Mouse (Mus musculus): ENCODE data around the gene Cntn5.
"Not testable (repeated sequence)": the region's sequence is repeated elsewhere in the genome, so short reads cannot be mapped to it uniquely, and the experiment has no call there.

The Cntn5 gene

DNA sequence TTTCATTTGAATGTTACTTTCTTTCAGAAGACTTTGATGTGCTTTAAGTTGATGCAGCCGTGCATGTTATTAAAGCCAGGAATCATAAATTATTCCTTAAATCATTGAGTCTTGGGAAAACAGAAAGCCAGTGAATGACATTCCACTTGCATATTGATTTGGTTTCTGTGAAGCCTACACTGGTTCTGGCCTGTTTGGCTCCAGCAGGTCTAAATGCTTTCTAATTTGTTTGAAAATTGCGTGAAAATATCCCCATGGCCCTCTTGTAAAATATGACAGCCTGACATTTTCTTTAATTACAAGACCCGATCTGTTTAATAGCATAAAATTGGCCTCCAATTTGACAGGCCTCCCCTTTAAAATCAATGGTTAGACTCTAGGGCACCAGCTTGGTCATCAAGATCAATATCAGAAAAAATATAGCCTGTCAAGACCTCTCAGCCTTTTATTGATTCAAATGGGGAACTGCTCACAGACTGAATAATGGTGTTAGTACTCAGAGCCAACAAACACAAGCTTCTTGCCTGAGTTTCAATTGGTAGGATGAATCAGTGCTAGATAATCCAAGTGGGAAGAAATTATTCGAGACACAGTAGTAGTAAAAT is 247.3 kb downstream of the Cntn5 start:
- in situ Hi-C loops (cut with MboI), result no loop called here

DNA sequence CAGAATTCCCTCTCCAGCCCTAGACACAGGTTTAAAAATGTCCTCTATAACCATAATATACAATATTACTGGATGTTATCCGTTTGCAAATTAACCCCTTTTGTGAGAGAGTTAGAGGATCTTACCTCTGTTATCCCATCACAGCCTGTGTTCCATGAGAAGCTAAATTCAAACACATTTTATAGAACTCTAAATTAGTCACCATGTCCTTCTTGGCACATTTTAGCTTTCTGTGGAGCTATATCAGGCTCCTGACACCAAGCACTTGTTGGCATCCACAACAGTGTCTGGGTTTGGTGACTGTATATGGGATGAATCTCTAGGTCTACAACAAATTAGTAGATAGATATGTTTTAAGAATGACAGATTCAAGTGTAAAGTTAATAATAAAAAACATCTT is 253.9 kb downstream of the Cntn5 start:
- in situ Hi-C loops (cut with MboI), result no loop called here

- in situ Hi-C loops (cut with MboI), result no loop called here
These were observed 258.6 kb downstream of the Cntn5 start for GRCm38 (mm10) chr9:10645951-10646350.

DNA sequence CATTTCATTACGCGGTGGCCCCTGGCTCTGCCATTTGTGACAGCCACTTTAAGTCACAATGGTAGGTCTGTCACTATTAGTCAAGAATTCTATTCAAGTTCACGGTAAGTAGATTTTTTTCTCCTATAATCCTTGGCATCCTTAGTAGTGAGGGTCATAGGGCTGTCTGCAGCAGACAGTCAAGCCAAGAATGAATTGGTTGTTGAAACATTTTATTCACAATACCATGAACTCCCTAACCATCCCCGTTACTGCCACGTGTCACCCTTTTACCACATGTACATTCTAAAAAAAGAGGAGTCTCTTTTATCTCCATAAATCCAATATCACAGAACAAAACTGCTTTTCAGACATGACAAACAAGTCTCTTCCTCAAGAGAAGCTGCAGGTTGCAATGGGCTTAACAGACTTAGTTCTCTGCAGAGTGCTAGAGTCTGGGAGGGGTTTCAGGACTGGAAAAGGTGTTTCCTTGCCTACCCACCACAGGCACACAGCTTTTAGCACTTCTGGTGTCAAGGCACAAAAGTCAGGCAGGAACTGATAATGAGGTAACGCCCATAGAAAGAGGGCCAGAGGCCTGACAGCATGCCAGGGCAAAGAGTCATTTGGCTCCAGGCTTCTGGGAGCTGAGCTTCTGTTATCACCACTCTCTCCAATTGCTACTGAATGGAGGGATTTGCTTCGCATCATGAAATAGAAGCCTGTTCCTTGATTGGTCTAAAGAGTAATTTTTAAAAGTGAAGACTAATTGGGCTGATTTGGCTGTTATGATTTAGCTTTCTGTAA is 259.3 kb downstream of the Cntn5 start:
- in situ Hi-C loops (cut with MboI), result no loop called here

GRCm38 (mm10) chr9:10618036-10618435 is 286.5 kb downstream of the Cntn5 start:
- in situ Hi-C loops (cut with MboI), result no loop called here

DNA sequence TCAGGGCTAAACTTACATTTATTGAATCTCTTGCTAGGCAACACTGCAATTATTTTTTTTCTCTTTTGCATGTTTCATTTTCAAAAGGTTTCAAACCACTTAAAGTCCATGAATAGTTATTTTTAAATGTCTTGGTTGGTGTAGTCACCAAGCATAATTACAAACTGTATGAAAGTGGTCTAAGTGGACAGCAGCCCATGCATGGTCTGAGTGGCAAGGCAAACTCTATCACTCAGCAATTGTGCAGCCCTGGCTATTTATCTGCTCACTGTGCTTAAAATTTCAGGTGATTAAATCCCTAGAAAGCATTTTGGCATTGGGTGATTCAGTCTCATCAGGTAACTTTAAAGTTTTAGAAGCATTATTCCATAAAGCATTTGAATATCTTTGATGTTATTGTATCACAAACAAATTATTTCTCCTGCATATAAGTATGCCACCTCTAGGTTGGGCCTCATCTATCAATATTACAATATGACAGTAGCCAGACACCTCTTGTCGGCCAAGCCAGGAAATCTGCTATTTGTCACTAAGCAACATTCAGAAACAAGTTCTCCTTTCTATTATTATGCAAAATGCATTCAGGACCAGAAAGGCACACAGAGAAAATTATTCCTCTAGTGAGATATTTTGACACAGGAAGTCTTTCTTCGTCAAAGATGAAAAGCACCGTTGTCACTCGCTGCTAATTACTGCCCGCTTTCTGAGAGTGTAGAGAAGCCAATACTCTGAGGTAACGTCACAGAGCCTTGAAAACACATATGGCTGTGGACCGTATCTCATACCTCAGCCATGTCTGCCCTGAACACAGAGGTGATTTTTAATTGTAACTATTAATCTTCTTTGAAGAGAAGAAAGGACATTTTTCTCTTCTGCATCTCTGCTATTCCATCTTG is 329.0 kb downstream of the Cntn5 start:
- in situ Hi-C loops (cut with MboI), result no loop called here

DNA sequence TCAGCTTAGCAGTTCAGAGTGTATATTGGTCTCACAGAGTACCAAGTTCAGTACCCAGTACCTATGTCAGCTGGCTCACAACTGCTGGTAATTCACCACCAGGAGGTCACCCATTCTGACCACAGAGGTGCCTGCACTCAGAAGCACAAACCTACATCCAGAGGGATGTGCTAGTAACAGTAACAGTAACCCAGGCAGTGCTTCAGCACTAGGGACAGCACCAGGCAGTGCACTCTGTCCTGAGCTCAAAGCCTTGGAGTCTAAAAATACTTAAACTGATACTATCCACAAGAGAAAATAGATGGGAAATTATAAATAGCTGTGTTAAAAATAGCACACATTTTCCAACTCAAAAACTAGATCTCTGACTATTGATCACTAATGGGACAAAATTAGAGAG is 334.7 kb downstream of the Cntn5 start:
- in situ Hi-C loops (cut with MboI), result no loop called here

DNA sequence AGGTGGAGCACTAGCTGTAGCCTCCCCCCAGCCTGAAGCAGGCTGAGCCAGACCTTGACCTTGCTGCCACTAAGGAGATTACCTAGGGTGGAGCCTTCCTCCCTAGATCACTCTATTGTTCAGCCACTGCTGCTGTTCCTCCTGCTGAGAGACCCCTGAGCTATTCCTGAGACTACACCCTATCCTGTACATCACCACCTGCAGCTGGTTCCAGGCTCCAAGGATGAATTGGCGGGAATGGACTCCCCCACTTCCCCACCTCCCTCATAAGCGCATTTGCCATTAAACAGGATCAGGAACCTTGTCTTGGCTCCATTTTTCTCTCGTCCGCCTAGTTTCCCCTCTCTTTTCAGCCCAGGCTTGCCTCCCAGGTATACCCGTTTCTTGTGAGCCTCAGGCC is 363.7 kb downstream of the Cntn5 start:
- in situ Hi-C loops (cut with MboI), result not testable (repeated sequence)

GRCm38 (mm10) chr9:10532248-10532647 is 372.3 kb downstream of the Cntn5 start:
- in situ Hi-C loops (cut with MboI), result no loop called here

- in situ Hi-C loops (cut with MboI), result no loop called here
These were observed 373.5 kb downstream of the Cntn5 start for GRCm38 (mm10) chr9:10531087-10531486.

GRCm38 (mm10) chr9:10529528-10529927 is 375.0 kb downstream of the Cntn5 start:
- in situ Hi-C loops (cut with MboI), result no loop called here

DNA sequence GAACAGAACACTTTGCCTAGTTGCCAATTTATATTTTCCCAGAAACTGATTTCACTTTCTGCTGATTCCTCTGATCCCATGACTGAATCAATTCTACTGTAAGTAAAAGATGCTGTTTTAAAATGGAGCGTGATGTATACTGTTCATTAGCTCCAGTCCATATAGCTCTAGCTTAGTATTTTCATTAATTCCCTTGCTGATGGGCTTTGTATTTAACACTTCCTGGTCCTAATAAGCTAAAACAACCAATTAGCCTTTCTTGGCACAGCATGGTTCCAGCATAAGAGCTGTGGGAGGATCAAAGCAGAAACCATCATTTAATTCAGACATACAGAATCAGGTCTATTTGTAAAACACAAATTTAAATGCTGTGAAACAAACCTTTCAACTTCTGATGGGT is 375.5 kb downstream of the Cntn5 start:
- in situ Hi-C loops (cut with MboI), result no loop called here

DNA sequence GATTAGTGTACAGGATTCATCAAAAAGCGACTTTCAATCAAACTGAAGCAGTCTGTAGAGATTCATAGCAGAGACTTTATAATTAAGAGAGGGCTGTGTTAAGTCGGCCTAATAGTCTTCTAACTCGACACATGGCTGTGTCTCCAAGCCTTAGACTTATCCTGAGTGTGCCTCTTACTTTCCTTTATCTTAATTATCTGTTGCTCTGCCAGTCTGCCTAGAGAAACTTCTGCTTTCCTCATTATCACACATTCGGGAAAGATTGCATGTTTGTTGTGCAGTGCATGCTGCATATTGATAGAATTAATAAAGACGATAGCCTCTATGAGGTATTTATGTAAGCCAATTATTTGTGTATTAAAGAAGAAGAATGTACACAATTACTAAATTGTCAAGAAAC is 375.9 kb downstream of the Cntn5 start:
- in situ Hi-C loops (cut with MboI), result no loop called here

DNA sequence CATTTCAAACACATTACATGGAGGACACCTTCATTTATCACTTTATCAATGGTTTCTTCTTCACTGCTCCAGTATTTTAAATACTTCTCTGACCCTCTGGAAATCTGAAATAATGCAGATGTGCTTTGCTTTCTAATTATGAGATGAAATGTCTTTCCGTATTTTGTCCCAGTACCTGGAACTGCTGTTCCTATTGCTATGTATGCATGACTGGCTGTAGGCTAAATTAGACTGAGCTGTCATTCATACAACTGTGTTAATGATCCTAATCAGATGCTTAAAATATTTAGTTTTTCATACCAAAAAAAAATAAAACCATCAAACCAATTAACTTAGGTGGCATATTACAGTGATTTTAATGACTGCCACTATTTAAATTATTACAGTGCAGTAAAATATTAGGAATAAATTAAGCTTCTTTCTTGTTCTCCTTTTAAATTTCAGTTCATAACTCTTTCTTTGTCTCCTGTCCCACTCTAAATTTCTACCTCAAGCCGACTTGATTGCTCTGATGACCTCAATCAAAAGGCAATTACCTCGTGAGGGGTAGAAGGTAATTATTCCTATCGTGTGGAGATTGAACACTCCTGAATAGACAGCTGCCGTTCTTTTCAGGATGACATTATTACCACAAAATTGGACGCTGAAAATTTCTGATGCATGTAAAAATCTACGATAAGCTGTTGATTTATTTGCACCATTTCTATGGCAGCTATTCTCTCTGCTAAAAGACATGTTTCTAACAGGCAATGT is 378.5 kb downstream of the Cntn5 start:
- in situ Hi-C loops (cut with MboI), result no loop called here

DNA sequence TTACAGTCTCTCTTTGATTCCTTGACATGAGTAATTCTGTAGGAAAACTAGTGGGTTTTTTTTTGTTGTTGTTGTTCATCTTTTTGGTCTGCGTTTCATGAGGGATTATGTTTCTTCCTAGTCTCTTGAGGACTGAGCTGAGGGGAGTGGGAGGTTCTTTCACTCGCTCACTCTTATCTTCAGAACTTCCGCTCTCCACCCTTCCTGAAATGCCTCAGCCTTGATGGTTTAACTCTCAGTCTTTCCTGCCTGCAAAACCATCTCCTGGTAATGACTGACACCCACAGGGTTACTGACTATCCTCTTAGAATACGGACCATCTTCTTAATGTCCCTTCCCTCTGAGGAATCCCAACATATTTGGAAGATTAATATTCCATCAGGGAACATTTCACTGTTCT is 382.0 kb downstream of the Cntn5 start:
- in situ Hi-C loops (cut with MboI), result no loop called here

DNA sequence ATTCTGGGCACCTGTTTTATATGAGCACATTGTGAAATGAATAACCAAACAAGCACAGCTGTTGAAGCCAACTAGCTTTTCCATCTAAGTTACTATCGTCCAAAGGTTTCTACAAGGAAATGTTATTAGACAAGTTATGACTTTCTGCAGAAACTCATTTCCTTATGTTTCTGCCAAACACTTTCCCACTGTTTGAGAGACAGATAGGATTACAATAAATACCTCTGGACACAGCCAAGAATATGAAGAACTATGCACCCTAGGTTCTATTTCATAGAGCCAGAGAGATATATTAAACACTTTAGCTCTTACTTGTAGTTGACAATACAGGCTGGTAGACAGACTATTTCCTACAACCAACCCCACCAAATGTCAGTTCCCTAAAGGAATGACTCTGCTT is 383.5 kb downstream of the Cntn5 start:
- in situ Hi-C loops (cut with MboI), result no loop called here

DNA sequence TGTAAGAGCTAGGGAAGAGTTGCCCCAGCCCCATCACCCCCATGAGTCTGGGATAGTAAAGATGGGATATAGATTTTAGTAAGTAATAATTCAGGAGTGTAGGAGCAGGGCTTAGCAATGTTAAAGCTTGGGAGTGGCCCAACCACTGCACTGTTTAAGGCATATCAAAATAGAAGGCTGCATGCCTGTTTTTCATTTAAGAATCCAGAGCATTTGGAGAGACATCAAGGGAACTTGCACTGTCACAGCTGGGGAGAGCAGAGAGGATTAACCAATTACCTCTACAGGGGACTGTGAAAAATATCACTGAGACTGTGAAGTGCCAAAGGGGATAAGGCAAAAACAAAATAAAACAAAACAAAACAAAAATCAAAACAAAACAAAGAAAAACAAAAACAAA is 412.3 kb downstream of the Cntn5 start:
- in situ Hi-C loops (cut with MboI), result no loop called here

DNA sequence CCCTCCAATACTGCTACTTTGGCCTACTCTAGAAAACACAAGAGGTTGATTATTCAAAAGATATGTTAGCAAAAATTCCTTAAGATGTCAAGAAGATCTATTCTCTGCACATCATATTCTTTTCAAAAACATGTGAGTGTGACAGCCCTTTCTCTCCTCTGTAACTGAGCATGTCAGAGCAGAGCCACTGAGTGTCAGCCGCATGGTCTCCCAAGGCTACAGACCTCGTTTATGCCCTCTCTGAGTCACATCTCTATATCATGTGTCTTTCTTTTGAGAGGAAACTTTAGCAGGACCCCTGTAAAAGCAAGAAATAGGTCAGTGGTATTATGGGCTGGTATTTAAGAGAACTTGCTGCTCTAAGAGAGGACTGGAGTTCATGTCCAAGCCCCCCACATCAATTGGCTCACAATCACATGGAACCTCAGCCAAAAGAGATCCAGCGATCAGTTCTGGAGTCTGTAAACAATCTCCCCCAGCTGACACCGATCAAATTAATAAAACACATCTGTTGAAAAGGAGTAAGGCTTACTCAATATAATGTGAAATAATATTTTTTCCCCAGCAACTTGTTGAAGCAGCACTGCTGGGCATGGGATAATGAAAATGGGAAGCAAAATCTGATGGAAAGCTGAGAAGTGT is 433.0 kb downstream of the Cntn5 start:
- in situ Hi-C loops (cut with MboI), result no loop called here

DNA sequence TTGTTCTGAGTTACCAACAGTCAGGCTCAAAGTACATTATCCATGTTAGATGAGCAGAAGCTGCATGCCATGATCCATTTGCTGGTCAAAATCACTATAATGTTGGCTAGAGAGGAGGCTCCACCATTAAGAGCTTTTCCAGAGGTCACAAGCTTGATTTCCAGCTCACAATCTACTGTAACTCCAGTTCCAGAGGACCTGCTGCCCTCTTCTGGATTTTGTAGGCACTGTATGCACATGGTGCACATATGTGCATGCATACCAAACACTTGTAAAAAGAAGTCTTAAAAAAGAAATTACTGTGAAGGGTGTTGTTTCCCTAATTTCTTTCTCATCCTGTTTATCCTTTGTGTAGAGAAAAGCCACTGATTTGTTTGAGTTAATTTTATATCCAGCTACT is 439.8 kb downstream of the Cntn5 start:
- in situ Hi-C loops (cut with MboI), result no loop called here

- in situ Hi-C loops (cut with MboI), result no loop called here
These were observed 446.7 kb downstream of the Cntn5 start for GRCm38 (mm10) chr9:10457900-10458299.

- in situ Hi-C loops (cut with MboI), result no loop called here
These were observed 455.5 kb downstream of the Cntn5 start for GRCm38 (mm10) chr9:10448987-10449563.

All from mature B cell (primary cell).